Mouse (Mus musculus) embryonic fibroblast, embryonic 13.5 days (primary cell): Measurements from ENCODE around the gene Rab37. TPM values are rescaled to one million over a fixed set of nuclear protein-coding genes. Genes with fewer than 3 reads are reported as not detected.

Experiments used
- H3K27ac ChIP-seq: 2 replicates; pipeline ENCODE4 v1.5.1; 2012; ENCODE audit warnings: low read length, control low read depth, inconsistent platforms; ENCODE audit not compliant: insufficient read depth
- H3K4me1 ChIP-seq: 2 replicates; pipeline ENCODE4 v1.6.1; 2011; ENCODE audit warnings: low read length; ENCODE audit not compliant: control insufficient read depth, insufficient read depth
- H3K4me3 ChIP-seq: 2 replicates; pipeline ENCODE4 v1.5.1; 2011; ENCODE audit warnings: mild to moderate bottlenecking, control low read depth, low read length; ENCODE audit not compliant: insufficient read depth
- CTCF ChIP-seq: IDR thresholded peaks from 2 replicates; pipeline ENCODE4 v1.5.1; 2011; ENCODE audit warnings: mild to moderate bottlenecking, control low read depth, low read length, moderate library complexity, borderline replicate concordance; ENCODE audit not compliant: insufficient read depth
- POLR2A ChIP-seq: IDR thresholded peaks from 2 replicates; pipeline ENCODE4 v1.6.1; 2011; ENCODE audit warnings: low read depth, mild to moderate bottlenecking, control low read depth, low read length, moderate library complexity
- polyA plus RNA-seq: library from polyadenylated mRNA; stranded (reverse); fragments of >200 nt; gene quantifications from 2 replicates; pipeline ENCODE4 v1.2.4, GENCODE M21; 2011; ENCODE audit warnings: low read depth; ENCODE audit not compliant: missing spikeins, insufficient read length

The Rab37 gene
- polyA plus RNA-seq: 0.32 and 0.35 TPM in 2 replicates

DNA sequence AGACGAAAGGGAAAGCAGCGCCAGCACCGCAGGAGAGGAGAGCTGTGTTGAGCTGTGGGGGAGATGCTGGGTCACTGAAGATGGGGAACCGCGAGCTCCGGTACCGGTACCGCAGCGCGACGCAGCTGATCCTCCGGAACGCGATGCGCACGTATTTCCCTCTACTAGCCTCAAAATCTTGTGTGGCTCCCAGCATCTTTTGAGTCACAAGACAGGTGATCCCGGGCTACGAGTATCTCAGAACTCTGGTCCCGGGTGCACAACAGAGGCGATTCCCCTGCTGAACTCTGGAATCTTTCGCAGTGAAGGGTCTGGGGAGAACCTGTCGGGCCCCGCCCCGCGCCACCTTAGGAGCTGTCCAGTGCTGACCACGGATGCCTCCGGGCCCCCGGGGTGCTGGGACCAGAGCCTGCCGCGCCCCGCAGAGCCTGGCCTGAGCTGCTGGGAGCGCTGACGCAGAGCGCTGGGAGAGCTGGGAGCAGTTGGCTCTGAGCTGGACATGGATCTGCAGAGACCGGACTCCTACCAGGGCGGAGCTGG lies at the start of gene Rab37:
TSS of gene Rab37 (plus strand) at position 70 of the 540 bp plus-strand sequence.
- no peak within 1 kb of the TSS for H3K27ac ChIP-seq
- no peak for TF ChIP-seq CTCF
- TF ChIP-seq POLR2A: no peak
- H3K4me3 ChIP-seq: no peak within 1 kb of the TSS
- no peaks in the 10 kb centered on the region for H3K4me1 ChIP-seq

GRCm38 (mm10) chr11:115048259-115048658 lies 43.0 kb upstream of the Rab37 start, which contains the start of gene Cd300ld3:
Gene Cd300ld3, minus strand, starts transcription at chr11:115048409.
- H3K27ac ChIP-seq: no peak within 1 kb of the TSS
- no peak for TF ChIP-seq POLR2A
- TF ChIP-seq CTCF: no peak
- no peaks in the 10 kb centered on the region for H3K4me1 ChIP-seq
- H3K4me3 ChIP-seq: no peak within 1 kb of the TSS

DNA sequence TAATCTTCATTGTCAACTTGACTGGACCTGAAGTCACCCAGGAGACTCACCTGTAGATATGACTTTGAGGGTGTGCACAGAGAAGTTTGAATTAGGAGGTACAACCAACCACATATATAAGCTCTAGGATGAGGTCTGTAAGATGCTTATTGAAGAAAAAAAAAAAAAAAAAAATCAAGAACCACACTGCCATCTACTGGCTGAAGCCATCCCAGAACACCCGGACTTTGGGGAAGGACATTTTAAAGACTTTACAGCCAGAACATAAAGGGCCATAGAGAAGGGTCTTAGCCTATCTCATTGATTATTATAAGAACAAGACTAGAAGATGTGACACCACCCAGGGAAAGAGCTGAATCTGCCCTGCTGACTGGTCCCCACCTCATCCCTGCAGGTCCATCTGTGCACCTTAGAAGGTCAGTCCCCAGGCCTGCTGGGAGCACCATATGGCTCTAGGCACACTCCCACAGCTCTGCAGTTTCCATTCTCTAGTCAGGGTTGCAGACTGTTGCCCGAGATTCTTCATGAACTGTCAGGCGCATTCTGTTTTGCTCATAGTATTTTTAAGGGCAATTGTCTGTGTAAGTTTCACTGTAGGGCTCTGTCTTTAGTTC lies 41.8 kb upstream of the Rab37 start:
- Histone ChIP-seq H3K4me3 (no peak overlapping the region), H3K4me1 (no peaks in the 10 kb centered on the region), H3K27ac (no peak overlapping the region)
- TF ChIP-seq POLR2A (no peak), CTCF (no peak)

DNA sequence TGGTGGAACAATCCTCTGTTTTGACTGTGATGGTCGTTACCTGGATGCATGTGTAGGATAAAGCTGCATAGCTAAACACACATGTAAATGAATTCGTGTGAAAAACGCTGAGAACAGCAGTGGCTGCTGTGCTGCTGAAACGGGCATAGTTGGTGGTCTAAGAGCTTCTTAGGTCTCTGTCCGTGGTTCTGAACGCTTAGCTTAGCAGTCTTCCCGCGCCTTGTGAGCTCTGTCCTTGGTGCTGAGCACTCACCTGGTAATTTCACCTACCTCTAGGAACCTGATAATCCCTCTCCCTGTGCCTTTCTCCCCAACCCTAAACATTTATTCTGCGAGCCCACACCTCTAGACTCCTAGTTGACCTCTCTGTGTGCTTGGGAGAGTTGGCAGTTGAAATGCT lies 39.0 kb upstream of the Rab37 start:
- Histone ChIP-seq H3K27ac (no peak overlapping the region), H3K4me3 (no peak overlapping the region), H3K4me1 (no peaks in the 10 kb centered on the region)
- TF ChIP-seq POLR2A (no peak), CTCF (no peak)

- no peak overlapping the region for H3K4me3 ChIP-seq
- H3K4me1 ChIP-seq: no peaks in the 10 kb centered on the region
- no peak overlapping the region for H3K27ac ChIP-seq
- no peak for TF ChIP-seq CTCF
- TF ChIP-seq POLR2A: no peak
These were observed 38.2 kb upstream of the Rab37 start for GRCm38 (mm10) chr11:115052991-115053390.

DNA sequence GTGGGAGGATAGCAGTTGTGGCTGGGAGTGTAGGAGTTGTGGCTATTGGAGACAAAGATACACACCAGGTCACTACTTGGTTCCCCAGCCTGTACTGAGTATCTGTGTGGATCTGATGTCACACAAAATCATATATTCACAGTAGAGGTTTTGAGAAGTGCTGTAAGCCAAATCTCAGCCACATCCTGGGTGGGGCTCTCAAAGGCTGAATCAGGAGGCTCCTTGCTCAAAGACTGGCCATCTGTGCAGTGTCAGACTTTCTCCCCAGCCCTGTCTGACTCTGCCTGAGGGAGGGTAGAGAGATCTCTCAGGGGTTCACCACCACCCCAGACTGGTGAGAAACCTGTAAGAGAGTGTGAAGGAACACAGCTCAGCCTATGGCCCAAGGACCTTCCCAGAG lies 36.7 kb upstream of the Rab37 start:
- no peak overlapping the region for H3K27ac ChIP-seq
- H3K4me3 ChIP-seq: no peak overlapping the region
- TF ChIP-seq CTCF (no peak), POLR2A (no peak)
- no peaks in the 10 kb centered on the region for H3K4me1 ChIP-seq

GRCm38 (mm10) chr11:115058701-115059100 lies 32.5 kb upstream of the Rab37 start:
- H3K4me3 ChIP-seq: no peak overlapping the region
- H3K27ac ChIP-seq: no peak overlapping the region
- no peaks in the 10 kb centered on the region for H3K4me1 ChIP-seq
- no peak for TF ChIP-seq CTCF
- no peak for TF ChIP-seq POLR2A

- Histone ChIP-seq H3K4me3 (no peak overlapping the region), H3K27ac (no peak overlapping the region), H3K4me1 (no peaks in the 10 kb centered on the region)
- TF ChIP-seq POLR2A (no peak), CTCF (no peak)
These were observed 31.4 kb upstream of the Rab37 start for GRCm38 (mm10) chr11:115059797-115060196.

- TF ChIP-seq POLR2A (no peak), CTCF (no peak)
- no peaks in the 10 kb centered on the region for H3K4me1 ChIP-seq
- no peak within 1 kb of the TSS for H3K27ac ChIP-seq
- no peak within 1 kb of the TSS for H3K4me3 ChIP-seq
These were observed 29.2 kb upstream of the Rab37 start, which contains the start of gene Cd300e for GRCm38 (mm10) chr11:115062077-115062476. Gene Cd300e, minus strand, starts transcription at chr11:115062177.

DNA sequence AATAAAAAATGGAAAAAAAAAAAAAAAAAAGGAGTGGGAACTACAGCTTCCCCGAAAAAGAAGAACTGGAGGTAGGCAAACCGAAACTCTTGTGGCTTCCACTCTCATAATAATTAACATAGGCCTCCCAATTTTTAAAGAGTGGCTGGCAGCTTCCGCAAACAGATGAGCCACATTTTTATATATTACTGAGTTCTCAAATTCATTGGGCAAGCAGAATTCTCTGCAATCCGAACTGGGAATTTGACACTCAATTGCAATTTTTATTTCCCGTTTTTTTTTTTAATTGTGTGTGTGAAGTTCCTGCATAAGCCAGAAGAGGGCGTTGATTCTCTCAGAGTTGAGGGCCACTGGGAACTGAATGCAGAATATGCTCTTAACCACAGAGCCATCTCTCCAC lies 24.5 kb upstream of the Rab37 start:
- TF ChIP-seq POLR2A: no peak
- TF ChIP-seq CTCF: no peak
- Histone ChIP-seq H3K4me1 (no peaks in the 10 kb centered on the region), H3K27ac (no peak overlapping the region), H3K4me3 (no peak overlapping the region)
